Mouse (Mus musculus) Patski (cell line): ENCODE data around the gene Vmn1r9. TPM values are rescaled to one million over a fixed set of nuclear protein-coding genes. Genes with fewer than 3 reads are reported as not detected.
"Not testable (repeated sequence)": the region's sequence is repeated elsewhere in the genome, so short reads cannot be mapped to it uniquely, and the experiment has no call there.

Experiments
- ATAC-seq: fragments of 100-300 bp; one replicate; pipeline ENCODE4 v1.8.0; 2021
- CTCF ChIA-PET: fragments of 350-600 bp; sonication (Branson Sonifier 250); formaldehyde crosslinking; loops from one replicate; lab custom pipeline; 2022; ENCODE audit warnings: inconsistent platforms; lab: Charles Lee
- POLR2A ChIA-PET: fragments of 350-600 bp; sonication (Branson Sonifier 250); formaldehyde crosslinking; loops from one replicate; lab custom pipeline; 2022; ENCODE audit warnings: antibody characterized with exemption, inconsistent platforms; lab: Charles Lee
- DNase-seq: peaks from one replicate; pipeline ENCODE4 v3.0.0-alpha.2; 2011; ENCODE audit warnings: low read depth, low spot score
- H3K27me3 ChIP-seq: fragments of 371-371 bp; one replicate; pipeline ENCODE4 v1.5.1; 2021
- CTCF ChIP-seq: fragments of 100-300 bp; IDR thresholded peaks from one replicate; pipeline ENCODE4 v1.5.1; 2021
- in situ Hi-C: fragments of 300-500 bp; cut with MboI; formaldehyde crosslinking; loops from 3 replicates; pipeline ENCODE4 v1.11.1; 2018; ENCODE audit warnings: low pct_unique_long_range_greater_than_20kb, mixed read lengths
- polyA plus RNA-seq: library from polyadenylated mRNA; unstranded; gene quantifications from one replicate; pipeline ENCODE4 v1.2.3, GENCODE M21; 2021

Vmn1r9 gene
- polyA plus RNA-seq = not detected

DNA sequence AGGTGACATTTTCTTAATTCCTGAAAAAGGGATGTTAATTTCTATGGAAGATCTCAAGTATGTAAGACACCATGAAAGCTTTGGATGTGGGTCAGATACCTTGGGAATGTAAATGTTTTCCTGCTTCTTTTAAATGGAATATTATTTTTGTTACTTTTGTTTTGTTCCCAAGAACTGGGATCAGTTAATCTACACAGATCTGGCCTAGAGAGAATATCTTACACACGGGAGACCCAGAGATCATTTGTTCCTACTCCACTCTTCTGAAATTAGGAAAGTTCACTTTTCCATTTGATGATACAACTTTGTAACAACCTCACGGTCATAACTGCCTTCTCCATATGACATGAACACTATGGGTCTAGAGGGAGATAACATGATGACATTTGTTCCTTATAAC is at the start of gene Vmn1r9:
Gene Vmn1r9 (plus strand): TSS at position 301 of the 400 bp plus-strand sequence.
- ChIA-PET CTCF (no interaction called here), POLR2A (interaction anchor here (0.6 kb wide), 1 partner anchor 405 kb away, joined by 3 read pairs; no protein-coding TSS in a partner anchor)
- ATAC-seq (no peak), DNase-seq (no peak)
- in situ Hi-C loops = loop anchor here (10.0 kb wide), 2 partner anchors 48 to 252 kb away; no protein-coding TSS in a partner anchor
- H3K27me3 ChIP-seq = peaks cover 12% of the 10 kb centered on the region
- no peak for TF ChIP-seq CTCF

DNA sequence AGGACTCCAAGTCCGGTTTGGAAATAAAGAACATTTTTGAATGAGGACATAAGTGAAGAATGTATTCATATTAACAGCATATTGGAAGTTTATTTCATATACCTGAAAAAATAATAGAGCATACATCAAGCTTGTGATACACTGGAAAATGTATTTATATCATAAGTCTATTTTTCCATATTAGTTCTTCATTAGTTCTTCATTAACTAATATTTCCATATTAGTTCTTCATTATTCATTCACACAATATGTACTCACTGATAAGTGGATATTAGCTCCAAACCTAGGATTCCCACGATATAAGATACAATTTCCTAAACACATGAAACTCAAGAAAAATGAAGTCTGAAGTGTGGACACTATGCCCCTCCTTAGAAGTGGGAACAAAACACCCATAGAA is 41.4 kb upstream of the Vmn1r9 start, which contains the start of gene Vmn1r7:
Gene Vmn1r7 (minus strand): TSS at position 101 of the 400 bp plus-strand sequence.
- CTCF ChIA-PET, POLR2A ChIA-PET, in situ Hi-C loops: not testable (repeated sequence)

DNA sequence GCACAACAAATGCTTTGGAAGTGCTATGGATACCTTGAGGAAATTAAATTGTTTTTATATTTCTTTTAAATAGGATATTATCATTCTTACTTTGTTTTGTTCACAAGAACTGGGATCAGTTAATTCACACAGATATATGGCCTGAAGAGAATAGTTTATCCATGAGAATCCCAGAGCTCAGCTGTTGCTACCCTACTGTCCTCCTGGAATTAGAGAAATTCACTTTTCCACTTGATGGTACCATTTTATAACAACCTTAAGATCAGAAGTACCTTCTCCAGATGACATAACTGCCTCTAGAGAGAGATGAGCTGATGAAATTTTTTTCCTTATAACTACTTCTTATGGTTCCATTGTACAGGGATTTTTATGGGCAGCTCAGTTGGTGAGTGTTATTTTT is 34.6 kb upstream of the Vmn1r9 start, which contains the start of gene Vmn1r8:
Gene Vmn1r8 (plus strand): TSS at position 301 of the 400 bp plus-strand sequence.
- no peak for ATAC-seq
- in situ Hi-C loops = no loop called here
- DNase-seq = no peak
- CTCF ChIA-PET = no interaction called here
- POLR2A ChIA-PET = no interaction called here
- no peak for TF ChIP-seq CTCF
- peaks cover 4% of the 10 kb centered on the region for H3K27me3 ChIP-seq

More for the DNA sequence above, 41.4 kb upstream of the Vmn1r9 start, which contains the start of gene Vmn1r7:
- H3K27me3 ChIP-seq, ATAC-seq, DNase-seq: not testable (repeated sequence)

DNA sequence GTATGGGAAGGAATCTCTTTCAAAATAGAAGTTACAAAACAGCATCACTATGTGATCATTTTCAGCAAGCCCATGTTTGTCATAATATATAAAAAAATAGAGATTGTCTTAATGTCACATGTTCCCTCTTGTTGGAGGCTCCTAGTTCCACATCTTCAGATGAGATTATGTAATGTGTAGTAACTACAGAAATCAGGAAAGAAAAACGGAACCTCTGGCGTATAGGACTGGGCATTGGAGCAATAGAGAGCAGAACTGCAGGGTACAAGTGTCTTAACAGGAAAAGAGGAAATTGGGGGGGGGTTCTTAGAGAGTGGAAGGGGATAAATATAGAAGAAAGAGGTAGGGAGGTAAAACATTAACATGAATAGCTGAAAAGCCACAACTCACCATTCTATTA is 31.9 kb upstream of the Vmn1r9 start:
- ChIA-PET CTCF (no interaction called here), POLR2A (no interaction called here)
- no peak for TF ChIP-seq CTCF

DNA sequence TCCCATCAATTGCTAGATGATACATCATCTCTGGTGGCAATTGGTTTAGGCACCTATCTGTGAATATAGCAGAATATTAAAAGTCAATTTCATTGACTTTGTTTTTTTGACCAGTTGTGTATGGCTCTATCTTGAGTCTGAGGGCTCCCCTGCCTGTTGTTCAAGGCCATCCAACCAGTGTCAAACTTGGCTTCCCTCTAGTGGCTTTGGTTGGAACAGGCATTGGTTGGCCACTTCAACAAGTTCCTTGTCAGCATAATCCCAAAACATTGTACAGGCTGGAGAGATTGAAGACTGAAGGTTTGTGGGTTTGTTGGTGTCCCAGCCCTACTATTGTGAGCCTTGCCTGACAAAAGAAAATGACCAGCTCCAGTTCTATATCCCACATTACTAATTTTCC is 2.9 kb upstream of the Vmn1r9 start:
- POLR2A ChIA-PET = no interaction called here
- peak; percentile 16 for TF ChIP-seq CTCF
- ATAC-seq = no peak

More for the DNA sequence above, 31.9 kb upstream of the Vmn1r9 start:
- peaks cover 4% of the 10 kb centered on the region for H3K27me3 ChIP-seq
- no peak for DNase-seq
- ATAC-seq = no peak
- in situ Hi-C loops = no loop called here

DNA sequence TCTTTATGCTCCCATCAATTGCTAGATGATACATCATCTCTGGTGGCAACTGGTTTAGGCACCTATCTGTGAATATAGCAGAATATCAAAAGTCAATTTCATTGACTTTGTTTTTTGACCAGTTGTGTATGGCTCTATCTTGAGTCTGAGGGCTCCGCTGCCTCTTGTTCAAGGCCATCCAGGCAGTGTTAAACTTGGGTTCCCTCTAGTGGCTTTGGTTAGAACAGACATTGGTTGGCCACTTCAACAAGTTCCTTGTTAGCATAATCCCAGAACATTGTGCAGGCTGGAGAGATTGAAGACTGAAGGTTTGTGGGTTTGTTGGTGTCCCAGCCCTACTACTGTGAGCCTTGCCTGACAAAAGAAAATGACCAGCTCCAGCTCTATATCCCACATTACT is 39.8 kb downstream of the Vmn1r9 start:
- no peak for DNase-seq
- POLR2A ChIA-PET = no interaction called here
- ATAC-seq = no peak
- TF ChIP-seq CTCF = peak; percentile 24
- H3K27me3 ChIP-seq = no peaks in the 10 kb centered on the region
- CTCF ChIA-PET = no interaction called here
- in situ Hi-C loops = no loop called here

More for the DNA sequence above, 2.9 kb upstream of the Vmn1r9 start:
- no peak for DNase-seq
- H3K27me3 ChIP-seq = peaks cover 12% of the 10 kb centered on the region
- in situ Hi-C loops = loop anchor here (10.0 kb wide), 2 partner anchors 51 to 249 kb away; no protein-coding TSS in a partner anchor
- CTCF ChIA-PET = no interaction called here

DNA sequence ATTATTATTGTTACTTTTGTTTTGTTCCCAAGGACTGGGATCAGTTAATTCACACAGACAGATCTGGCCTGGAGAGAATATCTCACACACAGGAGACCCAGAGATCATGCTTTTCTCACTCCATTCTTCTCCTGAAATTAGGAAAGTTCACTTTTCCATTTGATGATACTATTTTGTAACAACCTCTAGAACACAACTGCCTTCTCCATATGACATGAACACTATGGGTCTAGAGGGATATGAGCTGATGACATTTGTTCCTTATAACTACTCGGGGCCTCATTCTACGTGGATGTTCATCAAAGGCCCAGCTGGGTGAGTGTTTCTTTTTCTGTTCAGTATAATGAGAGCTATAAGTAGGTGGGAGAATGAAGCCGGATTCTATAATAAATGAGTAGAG is 42.6 kb downstream of the Vmn1r9 start, which contains the start of gene Vmn1r10:
Gene Vmn1r10 (plus strand): TSS at position 301 of the 400 bp plus-strand sequence.
- in situ Hi-C loops = no loop called here
- ChIA-PET CTCF (no interaction called here), POLR2A (no interaction called here)
- TF ChIP-seq CTCF = no peak
- DNase-seq (no peak), ATAC-seq (no peak)
- H3K27me3 ChIP-seq = no peaks in the 10 kb centered on the region

Other genes with a start within 250 kb of the Vmn1r9 start
- 169 TPM for gene Fkbp9, start 234.7 kb upstream of the Vmn1r9 start, polyA plus RNA-seq
- gene Nt5c3, start 142.9 kb upstream of the Vmn1r9 start, polyA plus RNA-seq = 37.3 TPM
- 0.10 TPM for gene Vmn1r4, start 142.8 kb upstream of the Vmn1r9 start, polyA plus RNA-seq
- not detected for gene Vmn1r5, start 96.5 kb upstream of the Vmn1r9 start, polyA plus RNA-seq
- gene Vmn1r6, start 69.5 kb upstream of the Vmn1r9 start, polyA plus RNA-seq = not detected
- gene Vmn1r7, start 41.5 kb upstream of the Vmn1r9 start, polyA plus RNA-seq = not detected
- gene Vmn1r8, start 34.5 kb upstream of the Vmn1r9 start, polyA plus RNA-seq = not detected
- not detected for gene Vmn1r10, start 42.7 kb downstream of the Vmn1r9 start, polyA plus RNA-seq
- gene Vmn1r11, start 66.7 kb downstream of the Vmn1r9 start, polyA plus RNA-seq = not detected
- gene Vmn1r12, start 90.1 kb downstream of the Vmn1r9 start, polyA plus RNA-seq = not detected
- not detected for gene Vmn1r13, start 136.5 kb downstream of the Vmn1r9 start, polyA plus RNA-seq
- gene Vmn1r14, start 164.9 kb downstream of the Vmn1r9 start, polyA plus RNA-seq = not detected
- 0.05 TPM for gene Vmn1r15, start 191.2 kb downstream of the Vmn1r9 start, polyA plus RNA-seq